Mouse (Mus musculus): ENCODE results near the gene Ttc39b.

- TF ChIP-seq POLR2A (IDR thresholded peaks at IDR 0.05; ENCODE audit: extremely low read depth, insufficient read depth, low read length) (no peak), CTCF (IDR thresholded peaks at IDR 0.05; ENCODE audit: extremely low read depth, insufficient read depth, low read length) (no peak)
These were observed 50.4 kb downstream of the Ttc39b start for GRCm38 (mm10) chr4:83273616-83274050.
